Comparison of ENCODE assay signal across 19 mouse cellular contexts in the genomic region with DNA sequence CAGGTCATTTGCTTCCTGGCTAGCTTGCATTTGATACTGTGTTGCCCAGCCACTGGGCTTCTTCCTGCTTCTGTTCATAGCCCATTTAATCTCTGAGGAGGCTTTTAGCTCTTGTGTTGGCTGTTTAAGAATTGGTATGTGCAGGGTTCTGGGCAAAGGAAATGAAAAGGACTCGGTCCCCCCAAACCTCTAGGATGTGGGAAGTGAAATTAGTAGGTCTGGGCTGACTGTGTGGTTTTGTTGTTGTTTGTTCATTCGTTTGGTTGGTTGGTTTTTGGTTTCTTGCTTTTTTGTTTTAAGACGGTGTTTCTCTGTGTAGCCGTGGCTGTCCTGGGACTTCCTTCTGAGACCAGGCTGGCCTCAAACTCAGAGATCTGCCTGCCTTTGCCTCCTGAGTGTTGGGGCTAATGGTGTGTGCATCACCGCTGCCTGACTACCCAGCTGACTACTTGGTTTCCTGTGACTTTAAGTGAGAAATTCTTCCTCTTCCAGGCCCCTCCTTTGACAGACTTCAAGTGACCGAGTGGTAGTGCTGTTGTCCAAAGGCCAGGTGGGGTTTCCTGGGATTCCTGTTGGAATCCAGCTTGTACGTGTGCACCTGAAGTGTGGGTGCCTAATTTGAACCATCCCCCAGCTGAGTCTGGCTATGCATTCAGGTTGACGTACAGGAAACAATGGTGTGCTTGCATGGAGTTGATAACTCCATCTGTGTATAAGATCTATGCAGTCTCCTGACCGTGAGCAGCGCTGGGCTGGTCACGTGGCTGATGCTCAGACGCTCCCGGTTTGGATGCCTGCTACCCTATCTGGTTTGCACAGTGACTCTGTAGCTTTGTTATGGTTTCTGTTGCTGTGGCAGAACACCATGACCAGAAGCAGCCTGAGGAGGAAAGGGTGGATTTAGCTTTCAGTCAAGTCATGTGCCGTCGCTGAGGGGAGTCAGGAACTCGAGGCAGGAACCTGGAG. TPM values are rescaled to one million over a fixed set of nuclear protein-coding genes. Genes with fewer than 3 reads are reported as not detected.
A peak's percentile ranks its signal among the peaks of the same experiment; 100 is the strongest.
DNase-seq lines count a peak whose midpoint lies in the region; ATAC-seq and TF ChIP-seq lines count a peak whose summit lies in the region.
"Had no signal": no experiment of that assay in that cellular context is flagged by ENCODE, and none has a peak within 500 bp of the region (broad histone marks: within the 10 kb centered on the region; RNA-seq: fewer than 3 reads in every experiment).

No protein-coding gene starts in this region.

- TF ChIP-seq EP300 in liver, embryonic 14.5 days (IDR thresholded peaks at IDR 0.05; ENCODE audit: low read depth), result peak; percentile 68

- TF ChIP-seq POLR2A in spleen, adult 2 months (IDR thresholded peaks at IDR 0.05; ENCODE audit: low read depth, low read length), result no peak
- no peak for TF ChIP-seq POLR2A in kidney, adult 2 months (IDR thresholded peaks at IDR 0.05; ENCODE audit: low read depth, low read length)
- no peak for TF ChIP-seq POLR2A in thymus, adult 2 months (IDR thresholded peaks at IDR 0.05; ENCODE audit: control insufficient read depth, extremely low read depth, insufficient read depth, low read length, poor library complexity)

- H3K9ac ChIP-seq in liver, embryonic 14.5 days (replicated peaks), result 0 out of 2 replicates have a peak overlapping the region, but pooled peaks have one; percentile 5
- H3K9ac ChIP-seq: embryonic facial prominence, embryonic 12.5 days; midbrain, embryonic 13.5 days had no signal

- H3K4me2 ChIP-seq in liver, embryonic 14.5 days (ENCODE audit: low read depth), result 0 out of 2 replicates have a peak overlapping the region, but pooled peaks have one; percentile 21
- H3K4me2 ChIP-seq: embryonic facial prominence, embryonic 12.5 days; midbrain, embryonic 13.5 days had no signal

- H3K4me1 ChIP-seq in spleen, adult 2 months (ENCODE audit: control insufficient read depth, insufficient read depth, insufficient read length), result peaks cover 19% of the 10 kb centered on the region; the same call in 1 of the 2 replicates
- peaks cover 19 to 22% of the 10 kb centered on the region in 2 experiments for H3K4me1 ChIP-seq in liver, embryonic 14.5 days (replicated peaks; ENCODE audit: control insufficient read depth in 2 of 2, insufficient read depth in 2 of 2, low read length in 1 of 2)
- H3K4me1 ChIP-seq in kidney, adult 2 months (ENCODE audit: control insufficient read depth, insufficient read depth, low read length), result no peaks in the 10 kb centered on the region
- peaks cover 7% of the 10 kb centered on the region for H3K4me1 ChIP-seq in thymus, adult 2 months (replicated peaks; ENCODE audit: control insufficient read depth, insufficient read depth, low read length)

- H3K27me3 ChIP-seq in spleen, adult 2 months (ENCODE audit: control insufficient read depth, insufficient read depth, low read length), result no peaks in the 10 kb centered on the region
- H3K27me3 ChIP-seq in liver, embryonic 14.5 days (ENCODE audit: control insufficient read depth, insufficient read depth, low read length), result no peaks in the 10 kb centered on the region
- H3K27me3 ChIP-seq in kidney, adult 2 months (replicated peaks; ENCODE audit: control insufficient read depth, insufficient read depth, low read length), result no peaks in the 10 kb centered on the region
- no peaks in the 10 kb centered on the region for H3K27me3 ChIP-seq in thymus, adult 2 months (ENCODE audit: control insufficient read depth, insufficient read depth, low read length)
- H3K27me3 ChIP-seq: embryonic facial prominence, embryonic 12.5 days; midbrain, embryonic 13.5 days; Patski had no signal

- H3K36me3 ChIP-seq in spleen, adult 2 months (ENCODE audit: control insufficient read depth, insufficient read depth, low read length), result peaks cover 5% of the 10 kb centered on the region; the same call in 1 of the 2 replicates
- no peaks in the 10 kb centered on the region; the same call in 1 of the 2 replicates for H3K36me3 ChIP-seq in liver, embryonic 14.5 days (replicated peaks; ENCODE audit: control insufficient read depth, insufficient read depth, low read depth)
- no peaks in the 10 kb centered on the region for H3K36me3 ChIP-seq in kidney, adult 2 months (ENCODE audit: control insufficient read depth, insufficient read depth, low read length)
- H3K36me3 ChIP-seq in thymus, adult 2 months (ENCODE audit: control insufficient read depth, insufficient read depth, low read length), result peaks cover 1% of the 10 kb centered on the region; the same call in 1 of the 2 replicates

- H3K4me3 ChIP-seq in spleen, adult 2 months (ENCODE audit: extremely low read depth, insufficient read depth, insufficient read length), result no peak overlapping the region
- no peak overlapping the region for H3K4me3 ChIP-seq in liver, embryonic 14.5 days (ENCODE audit: insufficient read depth in 1 of 2, low read depth in 2 of 2, low read length in 2 of 2)
- H3K4me3 ChIP-seq in kidney, adult 2 months (ENCODE audit: insufficient read depth, low read depth, low read length), result no peak overlapping the region
- H3K4me3 ChIP-seq in thymus, adult 2 months (ENCODE audit: control insufficient read depth, insufficient read depth, low read length), result no peak overlapping the region
- H3K4me3 ChIP-seq: embryonic facial prominence, embryonic 12.5 days; midbrain, embryonic 13.5 days had no signal

- WGBS in spleen, adult 2 months, result 36% methylated on average over 16 of the region's 16 CpGs
- WGBS in liver, embryonic 14.5 days (ENCODE audit: insufficient replicate concordance), result 16% methylated on average over 16 of the region's 16 CpGs
- 80% methylated on average over 16 of the region's 16 CpGs for WGBS in kidney, adult 2 months
- 38% methylated on average over 16 of the region's 16 CpGs for WGBS in thymus, adult 2 months

- DNase-seq in spleen, adult 2 months (ENCODE audit: low read depth in 1 of 2, low spot score in 2 of 2), result no peak
- DNase-seq in spleen, adult 12 weeks (ENCODE audit: low spot score), result no peak
- DNase-seq in c-Kit-positive CD71-positive TER-119-positive erythroid progenitor cells, embryonic 14.5 days (ENCODE audit: low spot score), result peak; percentile 59
- DNase-seq in liver, embryonic 14.5 days (ENCODE audit: low read depth in 3 of 3, low spot score in 3 of 3), result peak; percentile 68 to 74 (median 69)
- DNase-seq in layer of hippocampus, adult 8-10 months (ENCODE audit: low spot score in 2 of 2), result no peak
- DNase-seq in frontal cortex, adult 2 months (ENCODE audit: extremely low spot score in 1 of 2, low spot score in 1 of 2), result no peak
- no peak for DNase-seq in kidney, adult 2 months
- no peak for DNase-seq in thymus, adult 2 months
- DNase-seq: cerebellum, postnatal 25 days; heart, postnatal 4 days; kidney, postnatal 14 days; left cerebral cortex, postnatal 4 days; lung, postnatal 10 days; right cerebral cortex, postnatal 25 days; thymus, postnatal 25 days had no signal

- no peaks in the 10 kb centered on the region for H3K9me3 ChIP-seq in liver, embryonic 14.5 days (ENCODE audit: control insufficient read depth, low read length)
- H3K9me3 ChIP-seq: embryonic facial prominence, embryonic 12.5 days; midbrain, embryonic 13.5 days had no signal

- ATAC-seq in liver, embryonic 14.5 days (ENCODE audit: insufficient read depth), result peak; percentile 91
- ATAC-seq: CD4-positive, CD25-positive, alpha-beta regulatory T cell, adult 4 months; midbrain, embryonic 13.5 days; Patski had no signal

- TF ChIP-seq CTCF in spleen, adult 2 months (IDR thresholded peaks at IDR 0.05; ENCODE audit: extremely low read depth, insufficient read depth, insufficient read length, insufficient replicate concordance), result no peak
- no peak for TF ChIP-seq CTCF in liver, embryonic 14.5 days (IDR thresholded peaks at IDR 0.05; ENCODE audit: low read depth)
- TF ChIP-seq CTCF in kidney, adult 2 months (conservative IDR thresholded peaks at IDR 0.05; ENCODE audit: insufficient read depth, insufficient read length, low read depth, low read length), result no peak
- no peak for TF ChIP-seq CTCF in thymus, adult 2 months (IDR thresholded peaks at IDR 0.05; ENCODE audit: borderline replicate concordance, control insufficient read depth, extremely low read depth, insufficient read depth, low read length, poor library complexity)

- peak overlapping the region; percentile 57 for H3K27ac ChIP-seq in spleen, adult 2 months (ENCODE audit: insufficient read depth, low read length)
- H3K27ac ChIP-seq in liver, embryonic 14.5 days, result peak overlapping the region; percentile 65
- no peak overlapping the region for H3K27ac ChIP-seq in kidney, adult 2 months (ENCODE audit: insufficient read depth, low read depth, low read length)
- no peak overlapping the region for H3K27ac ChIP-seq in thymus, adult 2 months (ENCODE audit: control insufficient read depth, insufficient read depth, low read length)
- H3K27ac ChIP-seq: embryonic facial prominence, embryonic 12.5 days; midbrain, embryonic 13.5 days had no signal

RNA-seq across cellular contexts. Expression of a gene that starts 43.4 kb away (rescaled TPM):
- 39.4 and 46.9 TPM in 2 replicates for polyA plus RNA-seq in spleen, adult 2 months (2012; rRNA removed)
- 6.7 and 7.6 TPM in 2 replicates for polyA plus RNA-seq in liver, embryonic 14.5 days (2012; rRNA removed)
- polyA plus RNA-seq in liver, embryonic 14.5 days (2014; fragmentation: Nextera tagmentation; extraction: Ambion mirVana), result 2.1 and 2.3 TPM in 2 replicates
- 10 to 100 TPM; 62.2 to 66.1 (median 65.1) TPM for total RNA-seq in layer of hippocampus, adult 8-10 months (2022)
- 43.5 and 43.9 TPM in 2 replicates for polyA plus RNA-seq in frontal cortex, adult 2 months (2012; rRNA removed)
- 30.1 and 32.3 TPM in 2 replicates for polyA plus RNA-seq in kidney, adult 2 months (2012; rRNA removed)
- polyA plus RNA-seq in thymus, adult 2 months (2012; rRNA removed), result 77.9 and 89.8 TPM in 2 replicates

RNA-seq across cellular contexts. Expression of a gene that starts 59.6 kb away (rescaled TPM):
- 33.0 and 33.3 TPM in 2 replicates for polyA plus RNA-seq in spleen, adult 2 months (2012; rRNA removed)
- polyA plus RNA-seq in liver, embryonic 14.5 days (2012; rRNA removed), result 6.4 and 7.0 TPM in 2 replicates
- polyA plus RNA-seq in liver, embryonic 14.5 days (2014; fragmentation: Nextera tagmentation; extraction: Ambion mirVana), result 7.3 and 9.1 TPM in 2 replicates
- 10 to 100 TPM; 65.1 to 85.8 (median 72.2) TPM for total RNA-seq in layer of hippocampus, adult 8-10 months (2022)
- polyA plus RNA-seq in frontal cortex, adult 2 months (2012; rRNA removed), result 43.0 and 46.2 TPM in 2 replicates
- 64.1 and 64.4 TPM in 2 replicates for polyA plus RNA-seq in kidney, adult 2 months (2012; rRNA removed)
- polyA plus RNA-seq in thymus, adult 2 months (2012; rRNA removed), result 107 and 124 TPM in 2 replicates

Comparison
In these comparisons a context has a peak if more than half of its experiments do, and no peak if none do; other contexts are left out.
1. DNase-seq: peak in c-Kit-positive CD71-positive TER-119-positive erythroid progenitor cells, embryonic 14.5 days (single experiment) and liver, embryonic 14.5 days (3 of 3); none in spleen, adult 2 months (0 of 2), spleen, adult 12 weeks (single experiment), layer of hippocampus, adult 8-10 months (0 of 2), frontal cortex, adult 2 months (0 of 2), kidney, adult 2 months (single experiment) and thymus, adult 2 months (single experiment).
2. H3K27ac ChIP-seq: peak in spleen, adult 2 months (single experiment) and liver, embryonic 14.5 days (single experiment); none in kidney, adult 2 months (single experiment) and thymus, adult 2 months (single experiment).